Mouse (Mus musculus) embryonic fibroblast, embryonic 13.5 days (primary cell): ENCODE results near the gene Tspan12.

Experiments used
- CTCF ChIP-seq: IDR thresholded peaks from 2 replicates; pipeline ENCODE4 v1.5.1; 2011; ENCODE audit warnings: mild to moderate bottlenecking, control low read depth, low read length, moderate library complexity, borderline replicate concordance; ENCODE audit not compliant: insufficient read depth
- POLR2A ChIP-seq: IDR thresholded peaks from 2 replicates; pipeline ENCODE4 v1.6.1; 2011; ENCODE audit warnings: low read depth, mild to moderate bottlenecking, control low read depth, low read length, moderate library complexity

- TF ChIP-seq CTCF: no peak
- no peak for TF ChIP-seq POLR2A
These were observed at the start of gene Tspan12 for GRCm38 (mm10) chr6:21852344-21852785.
